Mouse (Mus musculus): ENCODE data around the gene Slc30a2.
A peak's percentile ranks its signal among the peaks of the same experiment; 100 is the strongest.
"Not testable (repeated sequence)": the region's sequence is repeated elsewhere in the genome, so short reads cannot be mapped to it uniquely, and the experiment has no call there.

Gene Slc30a2

DNA sequence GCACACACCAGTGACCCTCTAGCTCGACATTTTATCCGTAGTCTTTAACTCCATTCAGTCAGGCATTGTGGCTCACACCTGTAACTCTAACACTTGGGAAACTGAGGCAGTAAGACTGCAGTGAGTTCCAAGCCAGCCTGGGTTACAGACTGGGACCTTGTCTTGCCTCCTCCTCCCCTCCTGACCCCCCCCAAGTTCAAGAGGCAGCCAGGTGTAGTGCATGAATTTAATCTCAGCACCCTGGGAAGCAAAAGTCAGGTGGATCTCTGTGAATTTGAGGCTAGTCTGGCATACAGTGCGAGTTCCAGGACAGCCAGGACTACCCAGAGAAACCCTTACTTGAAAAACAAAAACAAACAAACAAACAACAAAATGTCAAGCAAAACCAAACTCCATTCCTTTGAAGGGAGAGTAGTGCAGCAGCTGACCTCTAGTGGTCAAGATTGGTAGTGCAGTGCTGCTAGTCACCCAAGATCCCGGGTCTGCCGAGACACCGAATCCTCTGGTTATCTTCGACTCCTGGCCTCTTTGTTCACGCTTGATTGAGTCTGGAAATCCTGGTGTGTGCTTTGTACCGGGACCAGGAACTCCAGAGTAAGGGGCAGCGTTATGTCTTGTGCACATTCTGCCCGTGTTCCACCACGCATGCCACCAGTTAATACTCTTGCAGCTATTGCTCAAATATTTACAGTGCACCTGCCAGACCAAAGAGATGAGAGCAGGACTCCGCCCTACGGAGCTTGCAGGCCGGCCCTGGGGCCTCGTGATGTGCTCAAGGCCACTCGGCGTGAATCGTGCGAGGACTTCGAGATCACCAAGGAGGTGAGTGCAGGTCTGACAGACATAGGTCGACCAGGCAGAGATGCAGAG, 13.8 kb downstream of the Slc30a2 start:
- DNase-seq (ENCODE audit: low spot score in 2 of 2) = peak; percentile 83 to 84

- no peak for DNase-seq (ENCODE audit: low spot score in 2 of 2)
Measured at GRCm38 (mm10) chr4:134357461-134357771, 14.4 kb downstream of the Slc30a2 start.

- DNase-seq (ENCODE audit: low spot score in 2 of 2) = no peak
Measured at GRCm38 (mm10) chr4:134359649-134360048, 16.7 kb downstream of the Slc30a2 start.

- no peak for DNase-seq (ENCODE audit: low spot score in 2 of 2)
Measured at GRCm38 (mm10) chr4:134361215-134361614, 18.2 kb downstream of the Slc30a2 start.

DNA sequence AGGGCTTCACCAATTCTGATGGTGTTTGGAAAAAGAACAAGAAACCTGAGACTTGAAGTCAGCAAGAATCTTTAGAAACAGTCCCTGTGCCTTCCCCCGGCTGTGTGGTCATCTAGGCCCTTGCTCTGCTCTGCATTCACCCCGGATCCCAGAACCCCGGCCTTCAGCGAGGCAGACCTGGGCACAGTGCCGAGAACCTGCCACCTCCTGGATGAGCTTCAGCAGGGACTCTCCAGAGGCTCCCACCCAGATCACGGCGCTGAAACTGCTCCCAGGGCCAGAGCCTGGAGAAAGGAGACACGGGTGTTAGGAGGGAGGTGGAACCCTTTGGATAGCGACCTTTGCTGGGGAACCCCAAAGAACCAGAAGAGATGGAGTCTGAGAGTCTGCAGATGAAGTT, 19.1 kb downstream of the Slc30a2 start:
- DNase-seq (ENCODE audit: low spot score in 2 of 2) = no peak

DNA sequence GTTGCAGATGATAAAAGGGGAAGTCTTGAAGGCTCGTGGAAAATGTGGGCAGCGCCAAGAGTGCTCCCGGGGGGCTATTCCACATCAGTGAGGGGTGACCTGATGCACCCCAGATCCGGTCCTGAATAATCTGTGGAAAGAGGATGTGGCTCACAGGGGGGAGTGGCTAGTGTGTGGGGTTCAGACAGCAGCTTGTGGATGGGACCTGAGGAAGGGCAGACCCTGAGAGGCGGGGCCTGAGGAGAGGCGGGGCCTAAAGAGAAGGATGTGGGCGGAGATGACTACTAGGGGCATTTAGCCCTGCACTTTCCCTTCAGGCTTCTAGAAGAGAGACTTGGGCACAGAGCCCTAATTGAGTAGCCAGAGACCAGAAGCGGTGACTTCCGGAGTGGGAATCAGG, 19.6 kb downstream of the Slc30a2 start:
- DNase-seq (ENCODE audit: low spot score in 2 of 2) = no peak

DNA sequence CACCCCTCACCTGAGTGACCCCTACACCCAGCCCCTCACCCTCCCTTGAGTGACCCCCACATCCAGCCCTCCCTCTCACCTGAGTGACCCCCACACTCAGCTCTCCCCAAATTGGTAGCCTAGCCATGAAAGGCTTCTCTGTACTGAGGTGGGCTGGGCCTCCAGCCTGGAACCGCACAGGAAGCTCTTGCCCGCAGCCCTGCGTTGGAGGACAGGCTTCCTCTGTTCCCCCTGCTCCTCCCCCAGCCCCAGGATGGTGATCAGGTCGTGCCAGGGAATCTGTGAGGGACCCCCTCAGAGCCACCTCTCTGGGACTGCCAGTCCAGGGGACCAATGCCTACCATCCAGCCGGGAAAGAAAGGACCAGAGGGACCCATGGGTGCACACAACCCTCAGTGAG, 22.3 kb downstream of the Slc30a2 start:
- DNase-seq (ENCODE audit: low spot score in 2 of 2) = no peak

DNA sequence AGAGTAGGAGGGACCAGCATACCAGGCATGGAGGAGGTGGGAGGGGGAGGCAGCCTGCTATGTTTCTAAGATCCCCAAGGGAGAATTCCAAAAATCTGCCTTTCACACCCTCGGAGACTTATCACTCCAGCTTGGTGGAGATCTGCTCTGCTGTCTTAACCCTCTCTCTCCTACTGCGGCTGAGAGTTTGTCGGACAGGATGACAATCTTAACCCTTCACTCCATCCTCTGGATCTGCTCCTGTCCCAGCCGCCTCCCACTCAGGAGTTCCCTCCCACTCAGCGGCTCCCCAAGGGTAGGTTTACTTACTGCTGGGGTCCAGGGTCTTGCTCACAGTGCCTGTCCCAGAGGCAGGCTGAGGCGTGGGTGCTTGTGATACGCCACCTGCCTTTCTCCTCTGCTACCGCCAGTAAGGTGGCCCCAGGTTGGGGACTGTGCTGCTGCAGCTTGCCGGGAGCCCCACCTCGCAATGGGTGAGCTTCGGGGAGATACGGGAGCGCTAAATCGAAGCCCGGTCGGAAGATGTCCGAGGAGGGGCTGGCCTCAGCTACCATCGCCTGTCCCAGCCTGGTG, 27.8 kb downstream of the Slc30a2 start:
- peak; percentile 65 to 84 for DNase-seq (ENCODE audit: low spot score in 2 of 2)

DNA sequence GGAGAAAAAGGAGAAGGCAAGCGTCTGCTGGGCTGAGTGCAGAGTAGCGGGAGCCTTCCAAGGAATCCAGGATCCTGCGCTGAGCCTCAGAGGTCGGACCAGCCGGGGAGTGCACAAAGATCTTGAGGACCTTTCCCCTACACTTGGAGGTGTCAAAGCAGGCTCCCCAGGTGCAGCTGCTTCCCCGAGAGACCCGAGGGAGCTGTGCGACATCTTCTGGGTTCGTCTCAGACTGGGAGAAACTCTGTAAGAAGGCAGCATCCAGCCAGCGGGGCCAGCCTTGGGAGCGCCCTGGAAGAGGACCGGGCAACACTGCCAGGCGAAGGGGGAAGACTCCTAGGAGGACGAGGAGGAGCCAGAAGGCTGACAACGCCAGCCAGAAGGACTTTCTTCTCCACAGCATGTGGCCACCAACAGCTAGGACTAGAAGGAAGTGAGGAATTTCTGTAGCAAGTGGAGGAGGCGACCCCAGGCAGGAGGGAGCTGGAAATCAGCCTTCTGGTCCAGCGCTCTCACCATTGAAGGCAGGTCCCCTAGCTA, 28.4 kb downstream of the Slc30a2 start:
- peak in 1 of 2 experiments; percentile 42 for DNase-seq (ENCODE audit: low spot score in 2 of 2)

- peak; percentile 84 to 86 for DNase-seq (ENCODE audit: low spot score in 2 of 2)
Measured at GRCm38 (mm10) chr4:134372294-134372747, 29.3 kb downstream of the Slc30a2 start.

GRCm38 (mm10) chr4:134373295-134373694, 30.3 kb downstream of the Slc30a2 start:
- DNase-seq (ENCODE audit: low spot score in 2 of 2) = no peak

- DNase-seq (ENCODE audit: low spot score in 2 of 2) = no peak
Measured at GRCm38 (mm10) chr4:134374306-134374705, 31.3 kb downstream of the Slc30a2 start.

DNA sequence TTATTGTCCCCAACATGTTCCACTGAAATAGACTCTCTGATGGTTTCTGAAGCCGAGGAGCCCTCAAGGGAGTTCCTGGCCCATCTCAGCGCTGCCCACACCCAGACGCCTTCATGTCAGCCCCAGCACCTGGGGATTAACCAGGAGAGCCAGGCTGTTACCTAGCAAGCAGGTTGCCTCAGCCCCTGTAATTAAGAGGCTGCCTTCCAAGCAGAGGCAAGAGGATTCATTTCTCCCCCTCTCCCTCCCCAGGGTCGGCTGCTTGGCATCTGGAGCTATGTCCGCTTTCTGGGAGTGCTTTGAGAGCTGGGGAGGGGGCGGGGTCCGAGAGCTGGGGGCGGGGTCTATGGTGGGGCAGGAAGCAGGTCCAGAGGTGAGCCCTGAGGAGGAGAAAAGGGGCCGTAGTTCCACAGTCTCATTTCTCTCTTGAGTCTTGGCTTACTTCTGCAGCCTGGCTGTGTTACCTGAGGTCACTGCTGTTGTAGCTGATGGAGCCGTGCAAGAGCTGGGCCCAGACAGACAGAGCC, 35.2 kb downstream of the Slc30a2 start:
- DNase-seq (ENCODE audit: low spot score in 2 of 2) = no peak

DNA sequence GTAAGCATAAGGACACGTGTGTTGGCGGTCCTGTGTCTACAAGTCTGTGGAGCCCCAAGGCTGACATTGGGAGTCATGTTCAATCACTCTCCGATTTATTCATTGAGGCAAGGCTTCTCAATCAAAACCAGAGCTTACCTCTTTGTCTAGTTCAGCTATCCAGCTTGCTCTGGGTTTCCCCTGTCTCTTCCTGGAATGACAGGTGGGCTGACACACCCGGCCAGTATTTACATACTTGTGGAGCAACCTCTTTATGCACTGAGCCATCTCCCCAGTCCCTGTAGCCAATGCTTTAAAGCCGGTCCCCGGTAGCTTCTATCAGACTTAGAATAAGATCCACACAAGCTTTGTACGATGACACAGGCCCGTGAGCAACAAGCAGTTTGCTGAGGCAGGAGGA, 36.5 kb downstream of the Slc30a2 start:
- DNase-seq (ENCODE audit: low spot score in 2 of 2) = no peak

- not testable (repeated sequence) for DNase-seq (ENCODE audit: low spot score in 2 of 2)
Measured at GRCm38 (mm10) chr4:134383750-134384149, 40.8 kb downstream of the Slc30a2 start, which contains the start of gene Extl1. Gene Extl1 (minus strand): TSS chr4:134383850.

- no peak for DNase-seq (ENCODE audit: low spot score in 2 of 2)
Measured at GRCm38 (mm10) chr4:134387268-134387667, 44.3 kb downstream of the Slc30a2 start.

DNA sequence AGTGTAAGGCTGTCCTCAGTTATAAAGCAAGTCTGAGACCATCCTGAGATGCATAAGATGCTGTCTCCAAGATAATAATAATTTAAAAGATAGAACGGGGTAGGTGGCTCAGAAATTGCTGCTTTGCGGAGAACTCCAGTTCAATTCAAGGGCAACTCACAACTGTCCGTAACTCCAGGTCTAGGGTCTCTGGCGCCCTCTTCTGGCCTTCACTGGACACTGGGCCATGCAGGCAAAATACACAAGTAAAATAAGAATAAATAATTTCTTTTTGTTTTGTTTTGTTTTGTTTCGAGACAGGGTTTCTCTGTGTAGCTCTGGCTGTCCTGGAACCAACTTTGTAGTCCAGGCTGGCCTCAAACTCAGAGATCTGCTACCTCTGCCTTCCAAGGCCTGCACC, 45.4 kb downstream of the Slc30a2 start:
- no peak for DNase-seq (ENCODE audit: low spot score in 2 of 2)

GRCm38 (mm10) chr4:134391636-134392035, 48.7 kb downstream of the Slc30a2 start:
- no peak for DNase-seq (ENCODE audit: low spot score in 2 of 2)

DNA sequence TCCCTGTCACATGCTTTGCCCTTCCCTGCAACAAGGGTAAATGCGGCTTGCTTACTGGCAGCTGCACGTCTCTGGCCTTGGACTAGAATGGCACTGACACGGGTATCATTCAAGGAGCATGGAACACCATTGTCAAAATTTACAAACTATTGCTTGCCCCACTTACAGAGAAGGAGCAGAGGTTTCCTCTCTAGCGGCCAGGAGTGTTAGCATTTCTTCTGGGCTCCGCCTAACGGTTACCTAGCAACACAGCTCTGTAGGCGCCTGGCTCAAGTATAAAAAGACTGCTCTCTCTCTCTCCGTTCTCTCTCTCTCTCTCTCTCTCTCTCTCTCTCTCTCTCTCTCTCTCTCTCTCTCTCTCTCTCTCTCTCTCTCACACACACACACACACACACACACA, 49.6 kb downstream of the Slc30a2 start:
- DNase-seq (ENCODE audit: low spot score in 2 of 2) = no peak

- no peak for DNase-seq (ENCODE audit: low spot score in 2 of 2)
Measured at GRCm38 (mm10) chr4:134393026-134393425, 50.0 kb downstream of the Slc30a2 start.

- DNase-seq (ENCODE audit: low spot score in 2 of 2) = no peak
Measured at GRCm38 (mm10) chr4:134395142-134395541, 52.2 kb downstream of the Slc30a2 start.

- peak; percentile 92 to 97 for DNase-seq (ENCODE audit: low spot score in 2 of 2)
Measured at GRCm38 (mm10) chr4:134395977-134396825, 53.2 kb downstream of the Slc30a2 start, which contains the start of gene Pafah2. Gene Pafah2 (plus strand): TSS chr4:134396320.

Data from frontal cortex, postnatal 36 days (tissue).